Mouse (Mus musculus) spleen, postnatal 4 days (tissue): ENCODE results near the gene Ube2d3.
A peak's percentile ranks its signal among the peaks of the same experiment; 100 is the strongest.
"Not testable (repeated sequence)": the region's sequence is repeated elsewhere in the genome, so short reads cannot be mapped to it uniquely, and the experiment has no call there.

ENCODE experiments used
- DNase-seq, 2 experiments: peaks; one replicate each; pipeline ENCODE4 v3.0.0; 2022; ENCODE audit warnings: low spot score in 2 of 2

Ube2d3 gene

DNA sequence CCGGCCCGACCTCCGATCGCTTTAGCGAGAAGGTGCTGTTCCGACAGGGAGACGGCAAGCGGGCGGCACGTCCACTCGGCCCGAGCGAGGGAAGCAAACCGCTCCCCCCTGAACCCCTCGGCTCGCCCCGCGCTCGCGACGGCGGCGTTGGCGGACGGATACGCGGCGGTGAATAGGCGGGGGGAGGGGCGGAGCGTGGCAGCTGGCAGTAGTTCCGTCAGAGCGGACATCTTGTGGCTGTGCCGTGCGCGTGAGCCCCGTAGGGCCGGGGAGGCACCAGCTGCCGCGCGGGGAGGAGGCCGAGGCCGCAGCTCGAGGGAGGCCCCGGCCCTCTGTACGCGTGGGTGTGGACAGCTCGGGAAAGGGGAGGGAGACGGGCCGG lies 573 bp downstream of the Ube2d3 start:
- peak; percentile 94 to 98 for DNase-seq

DNA sequence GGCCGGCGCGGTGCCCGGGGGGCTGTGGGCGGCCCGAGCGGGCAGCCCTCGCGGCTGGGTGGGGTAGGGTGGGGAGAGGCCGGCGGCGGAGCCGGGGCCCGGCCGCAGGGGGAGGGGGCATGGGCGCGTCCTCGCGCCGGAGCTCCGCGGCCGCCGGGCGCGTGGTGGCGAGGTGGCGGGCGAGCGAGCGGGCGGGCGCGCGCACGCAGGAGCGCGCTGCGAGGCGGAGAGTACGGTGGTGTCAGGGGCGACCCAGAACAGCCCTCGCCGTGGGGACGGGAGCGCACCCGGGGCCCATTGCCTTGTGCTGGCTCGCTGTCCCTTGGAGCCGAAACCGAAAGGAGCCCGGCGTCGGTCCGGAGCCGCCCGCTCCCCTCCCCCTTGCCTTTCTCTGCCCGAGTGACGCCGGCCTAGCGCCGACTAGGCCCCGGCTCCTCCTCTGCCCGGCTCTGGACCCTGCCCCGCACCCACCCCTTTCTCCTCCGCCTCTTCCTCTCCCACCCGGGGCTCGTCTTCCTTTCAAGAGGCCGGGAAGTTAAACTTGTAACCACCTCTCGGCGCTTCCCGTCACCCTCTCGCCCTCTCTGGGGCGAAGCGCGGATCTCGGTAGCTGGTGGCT lies 1.1 kb downstream of the Ube2d3 start:
- peak; percentile 78 to 89 for DNase-seq

DNA sequence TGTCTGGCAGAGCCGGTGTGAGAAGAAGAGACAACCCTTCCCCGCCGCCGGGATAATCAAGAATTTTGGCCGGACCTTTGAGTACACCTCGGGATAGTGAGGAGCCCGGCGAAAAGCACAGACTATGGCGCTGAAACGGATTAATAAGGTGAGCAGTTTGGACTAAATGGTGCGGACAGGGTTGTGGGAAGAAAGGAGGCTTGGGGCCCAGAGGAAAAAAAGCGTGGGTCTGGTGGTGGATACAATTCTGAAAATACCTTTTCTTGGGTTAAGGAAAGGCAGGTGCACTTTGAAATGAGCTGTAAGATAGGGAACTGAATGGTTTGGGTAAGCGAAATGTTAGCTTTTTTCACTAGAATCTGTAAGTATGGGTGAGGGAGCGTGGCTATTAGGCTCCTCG lies 1.7 kb downstream of the Ube2d3 start:
- no peak for DNase-seq

DNA sequence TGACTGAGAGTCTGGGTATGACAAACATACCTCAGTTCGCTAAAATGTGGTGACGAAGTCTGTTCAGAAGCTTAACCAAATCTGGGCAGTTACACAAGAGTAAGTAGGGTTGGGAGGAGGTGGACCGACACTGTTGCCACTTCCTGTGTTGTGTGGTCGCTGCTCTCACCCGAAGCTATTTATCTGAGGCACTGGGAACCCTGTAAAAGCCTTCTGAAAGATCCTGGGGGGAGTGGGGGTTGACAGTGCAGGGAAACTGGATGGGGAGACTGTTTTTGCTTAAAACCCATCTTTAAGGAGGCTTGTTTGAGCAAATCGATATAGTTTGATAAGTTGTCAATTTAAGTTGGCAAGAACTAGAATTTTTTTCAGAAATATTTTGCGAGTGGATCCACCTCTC lies 2.3 kb downstream of the Ube2d3 start:
- DNase-seq: peak; percentile 66 to 79

DNA sequence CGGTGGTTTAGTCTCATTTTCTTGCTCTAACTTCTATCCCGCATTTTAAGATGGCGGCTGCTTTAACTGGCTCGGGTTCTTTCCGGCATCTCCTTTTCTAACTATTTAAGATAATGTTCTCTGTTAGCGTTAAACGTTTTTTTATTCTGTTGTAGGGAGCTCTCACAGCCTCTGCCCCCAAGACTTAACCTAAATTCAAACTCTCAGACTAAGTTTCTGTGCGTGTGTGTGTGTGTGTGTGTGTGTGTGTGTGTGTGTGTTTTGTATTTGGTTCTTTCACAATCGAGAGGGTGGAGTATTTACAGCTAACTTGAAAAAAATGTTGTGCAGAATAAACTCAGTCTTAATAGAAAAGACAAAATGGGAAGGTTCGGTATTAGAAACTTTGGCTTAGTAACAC lies 2.7 kb downstream of the Ube2d3 start:
- DNase-seq: no peak

DNA sequence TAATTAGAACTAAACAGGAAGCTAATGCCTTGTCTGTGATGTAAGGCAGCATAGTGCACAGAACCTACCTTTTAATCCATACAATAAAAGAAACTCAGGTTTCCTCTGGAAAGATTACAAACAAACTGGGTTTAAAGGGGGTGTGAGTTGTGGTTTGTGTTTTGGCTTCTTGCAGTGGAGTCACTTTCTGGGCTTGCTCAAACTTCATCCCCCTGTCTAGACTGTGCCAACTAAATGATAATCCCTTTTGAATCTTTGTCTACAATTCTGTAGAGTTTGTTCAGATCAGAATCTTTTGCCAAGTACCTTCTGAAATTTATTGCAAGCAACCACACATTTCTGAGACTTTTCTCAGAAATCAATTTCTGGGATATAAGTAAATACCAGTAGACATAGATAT lies 7.0 kb downstream of the Ube2d3 start:
- DNase-seq: no peak

DNA sequence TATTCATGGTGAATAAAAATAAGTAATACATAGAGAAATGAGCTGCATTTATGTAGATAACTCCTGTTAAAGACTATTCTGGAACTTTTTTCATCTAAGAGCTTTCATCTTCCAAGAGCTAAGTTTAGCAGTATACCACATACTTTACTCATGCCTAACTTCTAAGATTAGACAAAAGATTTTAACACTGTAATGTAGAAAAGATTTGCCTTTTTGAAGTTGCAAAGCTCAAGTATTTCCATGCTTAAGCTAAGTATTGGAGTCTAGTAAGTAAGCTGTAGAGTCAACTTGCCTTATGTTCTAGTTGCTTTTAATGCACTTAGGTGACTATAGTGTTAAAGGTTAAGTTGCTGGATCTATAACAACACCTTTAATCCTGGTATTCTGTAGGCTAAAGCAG lies 21.0 kb downstream of the Ube2d3 start:
- no peak for DNase-seq

DNA sequence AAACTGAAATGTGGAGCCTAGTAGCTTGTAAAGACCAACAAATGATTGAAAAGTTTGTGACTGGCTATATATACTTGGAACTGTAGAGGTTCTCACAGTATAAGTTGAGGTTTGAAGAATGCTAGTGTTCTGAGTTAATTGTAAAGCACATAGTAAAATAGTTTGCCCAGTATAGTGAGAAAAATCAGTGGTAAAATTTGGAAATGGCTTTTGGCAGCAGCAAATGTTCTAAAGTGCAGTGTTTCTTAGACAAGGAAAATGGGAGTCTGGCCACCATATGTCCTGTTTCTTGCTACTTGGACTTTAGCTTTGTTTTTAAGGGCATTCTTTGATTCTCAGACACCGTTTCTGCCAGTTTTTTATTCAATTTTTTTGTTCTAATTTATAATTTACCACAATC lies 30.5 kb downstream of the Ube2d3 start:
- DNase-seq: no peak

DNA sequence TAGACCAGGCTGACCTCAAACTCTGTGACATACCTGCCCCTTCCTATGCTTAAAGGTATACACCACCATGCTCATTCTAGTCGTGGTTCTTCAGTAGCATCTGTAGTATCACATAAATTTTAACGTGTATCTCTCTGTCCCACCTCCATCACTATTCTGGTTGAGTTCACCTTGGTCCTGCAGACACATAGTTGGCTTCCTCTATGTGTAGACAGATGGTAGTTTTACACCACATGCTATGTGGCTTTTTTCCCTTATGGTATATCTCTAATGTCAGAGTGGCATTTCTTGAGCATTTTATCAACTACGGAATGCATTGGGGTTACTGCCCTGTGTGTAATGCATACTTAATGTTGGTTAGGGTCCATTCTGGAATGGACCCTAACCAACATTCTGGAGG lies 31.2 kb downstream of the Ube2d3 start:
- DNase-seq: no peak

DNA sequence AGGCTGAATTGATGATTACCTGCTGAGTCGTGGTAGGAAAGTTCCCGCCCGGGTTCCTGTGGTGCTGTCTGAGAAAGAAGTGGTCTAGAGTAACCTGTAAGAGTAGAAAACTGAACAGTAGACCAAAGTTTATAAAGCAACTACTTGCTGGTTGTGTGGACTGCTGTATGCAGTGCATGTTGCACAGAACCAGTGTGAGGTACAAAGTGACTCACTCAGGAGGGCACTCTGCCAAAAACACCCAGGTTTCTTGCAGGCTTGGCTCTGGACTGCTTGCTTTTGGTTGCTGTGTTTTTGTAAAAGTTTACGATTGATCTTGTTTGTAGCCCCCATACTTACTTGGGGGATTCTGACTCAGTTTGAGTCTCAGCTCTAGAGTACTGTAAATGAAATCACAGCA lies 32.0 kb downstream of the Ube2d3 start:
- no peak for DNase-seq

DNA sequence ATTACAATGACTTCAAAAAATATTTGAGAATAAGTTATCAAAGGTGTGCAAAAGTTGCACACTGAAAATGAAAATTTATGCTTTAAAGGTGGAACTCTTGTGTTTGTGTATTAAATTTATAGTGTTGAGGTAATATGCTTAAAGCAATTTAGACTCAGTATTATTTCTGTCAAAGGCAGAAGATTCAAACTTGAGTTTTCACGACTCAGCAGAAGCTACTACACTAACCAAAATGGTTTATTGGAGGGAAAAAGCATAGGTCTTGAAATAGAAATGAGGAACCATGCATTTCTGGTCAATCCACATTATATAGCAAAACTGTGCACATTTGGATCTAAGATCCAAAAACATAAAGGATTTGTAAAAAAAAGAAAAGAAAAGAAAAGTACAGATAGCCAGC lies 32.9 kb downstream of the Ube2d3 start:
- DNase-seq: no peak

DNA sequence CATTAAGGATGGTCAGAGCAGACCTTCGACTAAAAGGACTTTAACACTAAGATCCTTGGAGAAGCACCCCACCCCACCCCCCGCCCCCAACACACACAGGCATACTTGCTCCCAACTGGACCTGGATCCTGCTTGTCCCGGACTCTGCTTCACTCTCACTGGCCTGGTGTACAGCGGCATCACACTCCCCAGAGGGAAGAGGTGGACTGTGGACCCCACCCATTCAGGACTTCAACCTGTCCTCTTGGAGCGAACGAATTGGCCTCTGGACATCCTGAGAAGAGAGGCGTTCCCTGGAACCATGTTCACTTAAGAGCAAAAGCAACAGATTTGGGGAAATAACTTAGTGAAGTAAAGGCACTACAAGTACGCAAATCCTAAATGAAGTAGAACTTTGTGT lies 37.1 kb downstream of the Ube2d3 start:
- no peak for DNase-seq

DNA sequence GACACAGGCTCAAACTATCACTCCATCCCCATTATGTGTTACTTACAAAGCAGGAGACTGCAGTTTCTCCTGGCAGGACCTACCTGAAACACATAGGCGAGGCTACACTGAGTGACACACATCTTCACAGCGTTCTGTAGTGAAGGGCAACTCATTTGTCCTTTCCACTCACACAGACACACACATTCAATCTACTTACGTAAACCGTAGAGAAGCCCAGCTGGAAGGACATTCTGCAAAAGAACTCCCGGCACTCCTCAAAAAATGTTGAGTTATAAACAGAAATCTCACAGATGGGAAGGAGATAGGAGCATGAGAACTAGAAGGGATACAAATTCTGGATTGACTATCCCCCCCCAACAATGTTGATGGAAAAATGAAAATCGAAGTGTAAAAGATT lies 38.3 kb downstream of the Ube2d3 start:
- no peak for DNase-seq

DNA sequence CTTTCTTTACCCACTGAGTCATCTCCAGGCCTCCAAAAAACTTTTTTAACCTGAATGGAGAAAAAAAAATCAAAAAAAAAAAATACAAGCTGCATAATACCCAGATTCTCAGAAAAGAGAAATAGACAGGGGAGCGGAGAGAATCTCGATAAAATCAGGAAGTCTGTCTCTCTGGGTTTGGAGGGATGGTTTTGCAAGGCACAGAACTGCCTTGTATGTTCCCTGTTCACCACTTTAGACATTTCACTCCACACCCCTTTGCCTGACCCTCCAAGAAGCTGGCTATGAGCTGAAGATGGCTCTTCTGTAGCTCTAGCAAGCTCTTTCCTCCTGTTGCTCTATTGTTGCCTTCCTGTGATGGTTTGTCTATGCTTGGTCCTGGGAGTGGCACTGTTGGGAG lies 39.0 kb downstream of the Ube2d3 start:
- DNase-seq: no peak

DNA sequence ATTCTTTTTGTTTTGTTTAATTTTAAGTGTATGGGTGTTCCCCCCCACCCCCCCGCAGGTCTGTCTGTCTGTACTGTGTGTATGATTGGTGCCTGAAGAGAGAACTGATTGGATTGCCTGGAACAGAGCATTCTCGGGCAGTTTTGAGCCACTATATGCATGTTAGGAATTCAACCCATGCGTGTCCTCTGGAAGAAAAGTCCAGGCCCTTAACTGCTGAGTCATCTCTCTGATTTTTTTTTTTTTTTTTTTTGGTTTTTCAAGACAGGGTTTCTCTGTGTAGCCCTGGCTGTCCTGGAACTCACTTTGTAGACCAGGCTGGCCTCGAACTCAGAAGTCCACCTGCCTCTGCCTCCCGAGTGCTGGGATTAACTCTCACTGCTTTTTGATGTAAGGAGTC lies 41.1 kb downstream of the Ube2d3 start:
- not testable (repeated sequence) for DNase-seq

DNA sequence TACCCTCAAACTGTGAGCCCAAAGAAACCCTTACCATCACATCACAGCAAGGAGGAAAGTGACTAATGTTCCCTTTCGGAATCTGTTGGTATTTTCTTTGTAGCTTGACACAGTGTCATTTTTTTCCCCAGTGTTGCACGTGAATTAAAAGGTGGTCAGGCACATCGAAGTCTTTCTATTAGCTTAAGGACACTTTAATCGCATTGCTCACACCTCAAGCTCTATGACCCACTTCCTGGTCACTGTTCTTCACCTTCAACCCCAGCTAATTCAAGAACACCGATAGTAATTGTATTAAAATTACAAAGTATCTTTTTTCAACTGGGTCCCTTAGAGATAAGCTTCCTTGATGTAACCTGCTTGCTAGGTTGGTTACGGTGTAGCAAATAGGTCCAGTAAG lies 42.8 kb downstream of the Ube2d3 start:
- DNase-seq: no peak

DNA sequence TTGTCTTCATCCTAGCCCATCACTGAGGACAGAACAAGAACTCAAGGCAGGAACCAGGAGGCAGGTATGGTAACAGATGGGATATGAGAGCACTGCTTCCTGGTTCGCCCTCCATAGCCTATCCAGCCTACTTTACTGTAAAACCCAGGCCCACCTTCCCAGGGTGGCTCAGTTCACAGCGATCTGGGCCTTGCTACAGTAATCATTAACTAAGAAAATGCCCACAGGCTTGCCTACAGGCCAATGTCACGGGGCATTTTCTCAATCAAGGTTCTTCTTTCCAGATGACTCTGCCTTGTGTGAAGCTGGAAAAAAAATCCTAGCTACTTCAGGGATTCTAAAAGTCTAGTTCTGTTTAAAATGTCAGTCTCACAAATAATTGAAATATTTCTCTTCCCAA lies 43.7 kb downstream of the Ube2d3 start:
- DNase-seq: no peak

DNA sequence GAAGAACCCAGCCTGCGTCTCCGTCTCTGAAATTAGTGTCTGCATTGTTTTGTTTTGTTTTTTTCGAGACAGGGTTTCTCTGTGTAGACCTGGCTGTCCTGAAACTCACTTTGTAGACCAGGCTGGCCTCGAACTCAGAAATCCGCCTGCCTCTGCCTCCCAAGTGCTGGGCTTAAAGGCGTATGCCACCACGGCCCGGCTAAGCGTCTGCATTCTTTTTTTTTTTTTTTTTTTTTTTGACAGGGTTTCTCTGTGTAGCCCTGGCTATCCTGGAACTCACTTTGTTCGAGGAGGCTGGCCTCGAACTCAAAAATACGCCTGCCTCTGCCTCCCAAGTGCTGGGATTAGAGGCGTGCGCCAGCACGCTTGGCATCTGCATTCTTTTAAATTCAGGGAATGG lies 46.7 kb downstream of the Ube2d3 start:
- DNase-seq: not testable (repeated sequence)

DNA sequence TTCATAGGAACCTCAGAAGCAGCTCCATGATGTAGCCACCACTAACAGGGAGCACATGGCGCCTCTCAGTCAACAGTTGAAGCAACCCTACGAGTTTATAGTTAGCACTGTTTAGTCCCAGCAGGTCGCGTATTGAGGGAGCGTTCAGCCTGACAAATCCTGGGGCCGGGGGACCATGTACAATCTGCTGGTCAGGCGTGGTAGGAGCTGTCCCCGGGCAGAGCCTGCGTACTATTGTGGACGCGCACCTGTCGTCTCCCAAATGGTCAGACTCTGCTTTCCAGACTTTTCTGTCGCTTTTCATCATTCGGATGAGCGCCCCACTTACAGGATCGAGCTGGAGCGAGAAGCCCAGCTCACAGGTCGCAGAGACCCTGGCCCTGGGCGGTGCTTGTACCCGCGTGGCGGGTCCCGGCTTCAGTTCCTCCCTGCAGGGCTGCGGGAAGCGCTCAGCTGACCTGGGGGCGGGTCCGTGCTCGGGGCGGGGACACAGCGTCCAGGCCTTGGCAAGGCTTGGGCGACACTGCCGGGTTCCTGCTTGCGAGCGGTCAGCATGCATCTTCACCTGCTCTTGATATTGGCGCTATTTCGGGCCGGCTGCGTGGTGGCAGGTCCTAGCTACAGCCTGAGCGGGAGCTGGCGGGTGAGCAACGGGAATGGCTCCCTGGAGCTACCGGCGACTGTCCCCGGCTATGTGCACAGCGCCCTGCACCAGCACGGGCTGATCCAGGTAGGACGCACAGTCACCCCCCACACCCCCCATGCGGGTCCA lies 47.4 kb downstream of the Ube2d3 start, which contains the start of gene Manba:
Manba (plus strand) TSS at position 484 of the 772 bp plus-strand sequence.
- peak; percentile 70 to 86 for DNase-seq

DNA sequence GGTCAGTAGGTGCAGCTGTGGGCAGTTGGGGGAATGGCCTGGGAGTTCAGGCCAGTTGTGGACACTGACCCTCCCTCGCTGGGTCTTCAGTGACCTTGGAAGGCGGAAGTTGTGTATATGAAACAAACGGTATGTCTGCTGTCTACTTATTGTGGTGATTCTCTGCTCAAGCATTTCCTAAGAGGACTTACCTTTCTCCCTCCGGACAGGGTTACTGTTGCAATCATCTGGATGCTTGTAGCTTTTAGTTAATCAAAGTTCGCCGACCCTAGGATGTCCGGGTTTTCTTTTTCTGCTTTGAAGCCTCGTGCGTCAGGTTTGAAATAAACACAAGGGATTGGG lies 47.9 kb downstream of the Ube2d3 start:
- no peak for DNase-seq

DNA sequence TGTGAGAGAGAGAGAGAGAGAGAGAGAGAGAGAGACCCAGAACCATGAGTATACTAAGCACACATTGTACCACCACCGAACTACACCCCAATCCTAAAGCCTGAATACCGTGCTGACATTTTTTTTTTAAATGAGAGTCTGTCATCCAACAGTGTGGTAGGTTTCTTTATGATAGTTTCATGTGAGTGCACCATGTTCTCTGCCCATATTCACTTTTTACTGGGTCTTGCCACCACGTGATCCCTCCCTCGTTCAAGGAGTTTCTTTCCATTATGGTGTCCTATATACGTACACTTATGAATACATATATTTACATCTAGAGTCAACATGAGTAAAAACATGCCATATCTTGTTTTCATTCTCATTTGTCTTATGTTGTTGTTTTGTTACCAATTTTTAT lies 48.4 kb downstream of the Ube2d3 start:
- DNase-seq: no peak

DNA sequence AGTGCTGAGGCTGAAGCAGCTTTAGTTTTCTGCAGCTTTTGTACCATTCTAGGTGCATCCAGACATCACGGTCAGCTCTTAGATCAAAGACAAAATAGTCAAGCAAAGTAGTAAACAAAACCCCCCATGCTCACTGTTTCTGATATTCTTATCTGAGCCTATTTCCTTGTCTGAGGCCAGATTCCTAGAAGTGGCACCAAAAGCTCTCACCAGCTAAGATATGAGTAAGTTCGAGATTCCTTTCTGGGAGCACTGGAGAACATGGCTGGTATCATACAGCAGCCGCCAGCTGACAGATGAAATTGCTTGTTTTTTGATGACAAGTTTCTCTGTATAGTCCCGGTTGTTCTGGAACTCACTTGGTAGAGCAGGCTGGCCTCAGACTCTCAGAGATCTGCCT lies 49.9 kb downstream of the Ube2d3 start:
- no peak for DNase-seq

DNA sequence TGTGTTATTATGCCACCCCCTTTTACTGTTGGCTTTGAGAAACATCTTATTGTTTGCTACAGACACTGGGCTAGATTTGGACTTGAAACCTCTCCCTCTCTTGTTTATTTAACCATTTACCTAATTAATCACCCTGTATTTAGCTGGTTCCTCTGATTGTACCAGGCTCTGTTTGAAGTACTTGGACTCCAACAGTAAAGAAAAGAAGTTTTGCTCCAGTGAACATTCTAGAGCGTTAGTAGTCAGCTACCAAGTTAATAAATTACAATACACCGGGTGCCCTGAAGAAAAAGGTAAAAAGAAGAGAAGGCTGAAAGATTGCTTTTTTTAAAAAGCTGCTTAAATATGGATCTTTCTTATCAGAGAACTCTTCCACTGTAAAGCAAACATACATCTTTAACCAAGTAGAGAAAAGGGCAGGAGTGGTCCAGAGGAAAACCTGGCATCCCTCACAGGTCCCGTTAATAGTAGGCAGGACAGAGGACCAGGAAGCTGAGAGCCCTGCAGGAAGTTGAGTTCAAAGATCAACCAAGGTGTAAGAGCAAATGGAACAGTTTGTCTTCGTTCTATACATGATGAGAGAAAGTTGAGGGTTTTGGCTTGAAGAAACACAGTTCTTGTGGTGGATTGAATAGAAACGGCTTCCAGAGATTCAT lies 52.0 kb downstream of the Ube2d3 start:
- DNase-seq: no peak
